Mouse (Mus musculus) megakaryocyte-erythroid progenitor cell, adult 5-6 weeks (primary cell): ENCODE data around the gene Cfap58. TPM values are rescaled to one million over a fixed set of nuclear protein-coding genes. Genes with fewer than 3 reads are reported as not detected.

Experiments
- ATAC-seq: replicated peaks from 2 replicates; pipeline ENCODE4 v1.8.0; 2016; ENCODE audit warnings: mild to moderate bottlenecking, inconsistent platforms; ENCODE audit not compliant: severe bottlenecking, poor library complexity, low FRiP score, low TSS enrichment
- total RNA-seq, 2 experiments: library from RNA; stranded (forward) in 1 of 2; stranded (reverse) in 1 of 2; fragments of 200-1000, 215-1000 nt in 1 of 2; fragments of >200 nt in 1 of 2; fragmentation: Nextera tagmentation in 1 of 2; gene quantifications; 2 replicates each; pipeline ENCODE4 v1.2.3; 2014 to 2017

Cfap58 gene
- total RNA-seq, 2 experiments from 2014 or later: not detected

DNA sequence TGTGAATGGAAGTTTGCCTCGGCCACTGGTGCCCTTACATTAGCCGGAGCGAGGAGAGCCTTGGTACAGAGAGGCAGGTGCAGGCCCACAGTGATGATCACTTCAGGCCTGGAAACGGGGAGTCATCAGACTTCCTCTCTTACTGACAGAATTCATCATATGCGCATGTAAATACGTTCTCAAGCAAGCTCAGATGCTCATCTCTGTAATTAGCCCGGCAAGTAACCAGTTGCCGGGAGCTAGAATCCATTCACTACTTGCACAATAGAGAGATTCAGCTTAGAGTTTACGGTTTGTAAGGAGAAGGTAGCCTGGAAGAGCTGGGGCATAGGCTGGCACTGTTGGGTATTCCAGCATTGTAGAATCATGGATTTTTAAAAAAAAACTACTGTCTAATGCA lies 15.7 kb downstream of the Cfap58 start:
- ATAC-seq: no peak

DNA sequence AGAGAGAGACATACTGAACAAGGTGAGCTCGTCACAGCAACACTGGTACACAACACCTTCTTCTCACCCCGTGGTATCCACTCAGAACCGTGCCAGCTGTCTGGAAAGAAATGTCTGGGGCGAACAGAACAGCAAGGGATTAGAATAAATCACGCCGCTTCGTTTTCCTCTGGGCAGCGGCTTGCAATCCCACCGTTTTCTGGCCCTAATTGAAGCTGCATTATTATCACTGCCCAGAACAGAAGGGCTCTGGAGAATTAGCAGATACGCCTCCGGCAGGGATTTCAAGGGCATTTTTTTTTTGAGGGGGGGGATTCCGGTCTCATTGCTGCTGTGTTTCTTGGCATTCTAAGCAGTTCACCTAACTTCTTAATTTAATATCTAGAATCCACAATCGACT lies 20.7 kb downstream of the Cfap58 start:
- ATAC-seq: no peak

DNA sequence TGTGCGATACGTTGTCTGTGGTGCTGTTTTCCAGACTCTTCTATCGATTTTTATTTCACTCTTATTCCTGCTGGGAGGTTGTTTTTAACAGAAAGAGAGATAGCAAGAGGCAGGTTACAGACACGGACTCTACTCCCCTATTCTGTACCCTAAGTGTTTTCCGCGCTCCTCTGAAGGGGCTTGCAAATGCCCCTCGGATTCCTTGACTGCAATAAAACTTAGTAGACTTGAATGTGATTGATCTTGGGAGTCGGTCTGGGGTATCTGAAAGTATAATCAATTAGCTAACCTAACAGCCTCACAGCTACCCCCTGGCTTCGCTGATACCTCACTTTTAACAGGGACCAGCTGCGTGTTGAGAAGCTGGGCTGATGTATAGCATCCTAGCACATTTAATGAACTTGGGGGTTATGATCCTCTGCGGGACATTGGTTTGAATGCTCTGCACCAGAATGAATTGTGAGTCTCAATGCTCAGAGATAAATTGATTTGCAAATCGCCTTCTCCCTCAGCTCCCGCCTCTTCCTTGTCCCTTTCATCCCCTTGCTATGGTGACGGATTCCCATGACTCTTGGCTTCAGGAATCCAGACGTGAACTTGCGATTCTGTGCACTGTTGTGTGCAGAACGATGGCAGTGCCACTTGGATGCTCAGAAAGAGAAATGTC lies 31.7 kb downstream of the Cfap58 start:
- no peak for ATAC-seq

DNA sequence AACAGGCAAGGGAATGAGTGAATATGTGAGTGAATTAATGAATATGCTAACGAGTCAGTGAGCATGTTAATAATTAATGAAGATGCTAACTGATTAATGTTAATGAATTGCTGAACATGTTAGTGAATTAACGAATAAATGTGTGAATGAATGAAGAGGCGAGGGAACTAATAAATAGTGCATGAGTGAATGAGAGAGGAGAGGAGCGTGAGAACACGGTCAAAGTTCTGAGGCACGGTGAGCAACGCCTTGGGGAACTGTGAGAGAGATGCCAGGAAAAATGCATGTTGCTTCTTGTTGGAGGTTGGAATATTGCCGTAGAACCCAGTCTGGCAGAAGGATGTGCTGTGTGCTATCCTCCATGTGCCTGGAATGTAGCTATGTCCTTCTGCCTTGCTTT lies 33.6 kb downstream of the Cfap58 start:
- ATAC-seq: no peak

DNA sequence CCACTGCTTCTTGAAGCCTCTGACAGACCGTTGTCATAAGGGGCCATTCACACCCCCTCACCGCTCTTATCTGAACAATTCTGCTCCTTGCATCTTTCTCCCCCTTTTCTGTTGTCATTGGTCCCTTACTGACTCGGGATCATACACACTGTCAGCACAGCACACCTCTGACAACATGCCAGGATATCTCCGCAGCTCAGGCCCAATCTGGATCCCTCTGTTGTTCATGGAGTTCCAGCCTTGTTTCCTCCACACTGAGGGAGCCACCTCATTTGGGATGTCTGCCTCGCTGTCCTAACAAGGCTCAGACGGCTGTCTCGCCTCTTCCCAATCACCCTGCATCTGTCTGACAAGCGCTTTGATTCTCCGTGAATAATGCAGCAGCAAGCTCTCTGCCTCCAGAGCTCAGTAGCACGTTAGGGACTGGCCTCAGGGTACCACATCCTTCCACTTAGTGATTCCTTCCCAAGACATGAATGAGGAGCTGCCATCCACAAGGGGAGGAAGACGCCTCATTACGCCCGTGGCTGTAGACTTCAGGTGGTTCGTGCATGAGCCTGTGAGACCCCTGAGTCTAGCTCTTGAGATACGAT lies 40.7 kb downstream of the Cfap58 start:
- no peak for ATAC-seq

DNA sequence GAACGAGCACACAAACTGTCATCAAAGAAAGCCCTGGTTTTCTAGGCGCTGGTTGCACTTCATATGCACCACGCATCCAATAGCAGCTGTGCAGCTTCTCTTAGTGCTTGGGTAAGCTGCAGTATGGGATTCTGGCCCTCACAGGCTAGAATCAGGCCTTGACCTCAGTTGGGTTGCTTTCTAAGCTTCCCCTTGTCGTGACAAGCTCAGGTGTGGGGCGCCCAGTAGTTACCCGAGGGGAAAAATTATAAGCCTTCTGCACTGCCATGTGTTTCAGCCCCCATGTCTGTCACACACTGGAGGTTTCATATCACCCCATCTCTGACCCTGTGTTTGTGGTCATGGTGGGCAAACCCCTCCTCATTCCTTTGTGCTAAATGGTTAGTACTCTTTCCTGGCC lies 42.0 kb downstream of the Cfap58 start:
- ATAC-seq: no peak

DNA sequence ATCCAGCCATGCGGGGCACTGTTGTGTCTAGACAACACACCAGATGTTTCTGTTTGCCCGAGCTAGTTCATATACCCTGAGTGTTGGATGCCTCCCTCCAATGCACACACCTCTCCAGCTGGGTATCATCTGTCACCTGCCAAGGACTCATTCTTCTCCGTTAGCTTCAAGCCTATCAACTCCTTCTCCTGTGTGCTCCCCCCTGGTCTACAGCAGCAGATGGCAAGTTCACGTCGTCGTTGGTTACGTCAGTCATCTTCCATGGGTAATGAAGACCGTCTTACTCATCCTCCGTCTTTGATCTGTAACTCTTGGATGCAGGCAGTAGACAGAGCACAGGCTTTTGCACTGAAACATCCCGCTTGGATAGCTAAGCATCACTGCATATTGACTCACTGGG lies 42.8 kb downstream of the Cfap58 start:
- ATAC-seq: no peak

DNA sequence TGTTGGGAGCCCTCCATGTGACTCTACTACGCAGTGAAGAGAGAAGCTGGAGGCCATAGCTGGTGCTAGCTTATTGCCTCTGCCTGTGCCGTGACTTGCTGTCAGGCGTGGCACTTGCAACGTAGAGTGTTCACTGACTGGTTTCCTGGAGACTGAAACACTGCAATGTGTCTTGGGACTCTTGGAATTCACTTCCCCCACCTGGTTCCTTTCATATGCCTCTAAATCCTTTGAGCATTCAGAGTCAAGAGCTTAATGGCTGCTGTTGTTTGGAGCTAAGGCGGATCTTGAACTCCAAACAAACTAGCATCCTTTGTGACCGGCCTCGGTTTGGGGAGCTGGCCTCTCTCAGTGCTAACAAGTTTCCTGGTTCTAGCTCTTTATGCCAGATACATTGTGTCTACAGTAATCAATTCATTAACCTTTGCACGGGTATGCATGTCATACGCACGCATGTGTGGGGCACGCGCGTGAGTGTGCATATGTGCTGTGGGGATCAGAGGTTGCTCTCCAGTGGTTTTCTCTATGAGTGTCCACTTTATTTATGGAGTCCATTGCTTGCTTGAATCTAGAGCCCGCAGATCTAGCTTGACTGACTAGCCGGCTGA lies 48.2 kb downstream of the Cfap58 start:
- no peak for ATAC-seq

DNA sequence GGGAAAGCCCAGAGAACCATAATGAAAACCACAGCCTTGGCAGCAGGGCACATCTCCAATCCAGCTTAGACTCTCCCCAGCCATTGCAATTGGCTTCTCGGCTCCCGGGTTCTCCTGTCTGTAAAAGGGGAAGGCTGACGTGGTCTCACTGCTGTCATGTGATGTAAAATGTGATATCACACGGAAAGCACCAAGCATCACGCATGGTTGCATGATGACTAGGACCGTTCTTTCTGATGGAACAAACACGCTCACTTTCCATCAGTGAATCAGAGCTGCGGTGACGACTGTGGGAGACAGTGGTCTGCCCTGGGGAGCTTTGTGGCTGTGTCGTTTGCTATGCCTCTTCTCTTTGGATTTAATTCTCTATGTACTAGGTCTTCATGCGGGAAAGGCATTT lies 50.5 kb downstream of the Cfap58 start:
- no peak for ATAC-seq

DNA sequence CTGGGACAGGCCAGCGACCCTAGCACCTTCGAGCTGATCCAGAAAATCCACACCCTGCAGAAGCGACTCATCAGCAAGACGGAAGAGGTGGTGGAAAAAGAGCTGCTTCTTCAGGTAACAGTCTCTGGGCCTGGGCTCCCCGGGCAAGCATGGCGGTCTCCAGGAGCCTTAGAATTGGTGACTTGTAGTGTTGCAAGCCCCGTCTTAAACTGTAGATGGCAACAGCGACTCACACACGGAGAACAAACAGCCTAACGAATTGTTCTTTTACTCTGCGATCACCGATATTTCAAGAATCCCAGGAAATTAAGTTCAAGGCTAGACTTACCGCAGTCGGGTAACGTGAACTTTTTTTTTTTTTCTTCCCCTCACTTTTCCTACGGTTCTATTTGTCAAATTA lies 51.0 kb downstream of the Cfap58 start:
- no peak for ATAC-seq

DNA sequence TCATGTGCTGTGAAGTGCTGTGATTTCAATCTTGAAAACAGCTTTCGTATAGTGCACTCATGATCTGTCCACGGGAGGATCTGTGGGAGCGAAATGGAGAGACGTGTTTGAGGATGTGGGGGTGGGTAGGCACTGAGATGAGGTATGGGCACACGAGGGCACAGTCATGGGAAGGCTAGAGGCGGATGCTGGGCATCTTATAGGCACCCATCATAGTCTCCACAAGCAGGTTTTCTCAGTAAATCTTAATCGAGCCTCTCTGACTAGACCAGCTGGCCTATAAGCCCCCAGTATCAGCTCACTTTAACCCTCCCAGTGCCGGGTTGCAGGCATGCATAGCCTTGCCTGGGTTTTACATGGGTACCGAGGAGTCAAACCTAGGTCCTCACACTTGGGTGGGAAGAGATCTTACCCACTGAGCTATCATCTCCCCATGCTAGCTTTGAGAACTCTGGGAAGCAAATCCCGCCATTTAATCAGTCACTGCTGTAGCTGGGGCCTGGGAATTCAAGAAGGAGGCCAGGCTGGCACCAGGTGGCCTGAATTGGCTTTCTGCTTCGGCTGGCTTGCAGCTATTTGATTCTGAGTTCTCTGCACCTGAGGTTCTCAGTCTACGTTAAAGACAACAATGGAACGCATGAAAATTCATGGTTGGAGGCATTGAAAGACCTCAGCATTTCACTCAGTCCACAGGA lies 51.6 kb downstream of the Cfap58 start:
- ATAC-seq: no peak

DNA sequence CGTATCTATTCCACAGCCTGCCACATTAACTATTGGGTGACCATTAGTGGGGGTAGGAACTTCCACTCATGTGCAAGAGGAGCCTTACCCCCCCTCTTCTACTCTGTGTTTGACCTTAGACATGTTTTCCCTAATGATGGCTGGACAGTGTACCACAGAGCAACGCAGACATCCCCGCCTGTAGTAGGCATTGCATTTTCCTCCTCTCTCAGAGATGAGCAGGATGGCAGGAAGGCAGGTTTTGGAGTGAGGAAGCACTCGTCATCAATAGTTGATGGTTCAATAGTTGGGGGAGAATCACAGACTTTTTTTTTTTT lies 52.1 kb downstream of the Cfap58 start:
- ATAC-seq: no peak

DNA sequence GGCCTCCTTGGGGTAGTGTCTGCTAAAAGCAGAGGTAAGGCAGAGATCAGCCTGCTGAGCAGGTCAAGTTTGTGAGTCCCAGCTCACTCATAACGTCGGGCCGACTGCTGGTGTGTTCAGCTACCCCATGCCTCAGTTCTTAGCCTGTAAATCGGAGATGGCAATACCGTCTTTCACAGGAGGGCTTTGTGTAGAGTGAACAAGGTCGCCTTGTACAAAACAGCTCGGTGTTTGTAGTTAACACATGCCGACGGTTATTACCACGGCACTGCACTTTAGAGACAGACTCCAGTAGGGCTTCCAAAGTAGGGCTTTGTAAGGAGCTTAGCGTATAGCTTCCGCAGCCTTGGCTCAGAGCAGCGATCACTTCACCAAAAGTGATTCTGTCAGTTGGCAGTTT lies 63.8 kb downstream of the Cfap58 start:
- no peak for ATAC-seq

DNA sequence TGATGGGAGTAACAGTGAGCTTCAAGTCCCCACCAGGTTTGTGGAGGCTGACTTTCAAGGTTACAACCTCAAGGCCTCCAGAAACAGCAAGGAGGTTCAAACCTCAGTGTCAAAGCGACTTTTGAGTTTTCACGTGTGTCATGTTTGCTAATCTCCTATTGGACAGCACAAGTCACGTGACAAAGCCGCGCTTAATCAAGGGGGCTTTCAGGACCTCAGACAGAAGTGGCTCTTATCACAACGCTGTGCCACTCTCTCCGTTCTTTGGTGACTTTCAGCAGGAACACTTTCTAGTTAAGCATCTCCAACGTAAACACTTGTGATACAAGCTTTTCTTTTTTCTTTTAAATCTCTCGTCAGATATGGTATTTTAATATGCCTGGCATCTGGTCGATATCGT lies 64.3 kb downstream of the Cfap58 start:
- no peak for ATAC-seq

DNA sequence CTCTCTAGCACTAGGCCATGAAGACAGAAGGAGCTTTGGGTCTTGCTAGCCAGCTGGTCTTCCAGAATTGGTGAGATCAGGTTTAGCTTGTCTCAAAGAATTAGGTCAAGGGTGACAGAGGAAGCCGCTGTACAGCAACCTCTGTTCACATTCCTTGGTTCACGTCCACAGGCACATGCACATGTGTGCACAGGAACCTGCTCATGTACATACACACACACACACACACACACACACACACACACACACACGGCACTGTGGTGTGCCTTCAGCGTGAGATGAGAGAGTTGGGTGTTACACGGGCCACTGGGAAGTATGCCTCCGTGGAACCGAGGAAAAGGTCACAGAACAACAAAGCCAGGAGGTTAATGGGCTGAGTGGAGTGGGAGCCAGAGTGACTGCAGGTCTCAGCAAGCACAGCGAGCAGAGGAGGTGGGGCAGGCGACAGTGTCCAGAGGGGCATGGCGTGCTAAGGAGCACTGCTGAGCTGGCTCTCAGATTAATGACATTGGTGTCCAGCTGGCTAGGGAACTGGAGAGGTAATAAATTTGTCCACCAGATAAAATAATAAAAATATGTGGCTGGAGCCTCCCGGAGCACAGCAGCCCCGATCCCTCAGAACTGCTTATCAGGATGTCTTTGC lies 71.4 kb downstream of the Cfap58 start:
- ATAC-seq: no peak

DNA sequence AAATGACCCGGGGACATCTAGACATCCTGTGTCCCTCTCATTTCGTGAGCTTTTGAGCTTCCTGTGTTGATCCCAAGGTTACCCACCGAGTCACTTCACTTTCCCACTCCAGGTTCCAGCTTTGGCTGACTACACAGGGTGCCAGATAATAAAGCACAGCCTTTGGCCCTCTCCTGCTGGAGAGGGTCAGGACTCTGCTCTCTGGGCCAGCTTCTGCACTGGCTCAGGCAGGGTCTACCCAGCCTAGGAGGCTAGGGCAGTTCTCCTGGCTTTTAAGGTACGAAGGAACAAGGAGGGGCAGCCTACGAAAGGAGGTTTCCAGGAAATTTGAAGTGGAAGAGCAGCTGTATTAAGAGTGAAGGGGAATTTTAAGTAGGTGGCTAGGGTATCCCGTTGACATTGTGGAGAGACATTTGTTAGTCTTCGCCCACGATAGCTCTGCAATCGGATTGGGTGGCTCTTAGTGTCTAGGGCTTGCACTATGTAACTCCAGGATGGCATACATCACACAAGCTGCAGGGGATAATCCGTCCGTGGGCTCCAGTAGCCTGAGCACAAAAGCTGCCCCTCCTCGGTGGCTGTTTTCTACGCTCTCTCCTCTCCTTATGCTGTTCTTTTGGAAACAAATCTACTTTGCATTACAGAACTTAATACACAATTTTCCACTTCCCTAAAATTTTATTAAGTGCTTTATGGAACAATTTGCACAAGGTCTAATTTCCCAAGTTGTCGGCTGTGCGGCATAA lies 72.3 kb downstream of the Cfap58 start:
- no peak for ATAC-seq

DNA sequence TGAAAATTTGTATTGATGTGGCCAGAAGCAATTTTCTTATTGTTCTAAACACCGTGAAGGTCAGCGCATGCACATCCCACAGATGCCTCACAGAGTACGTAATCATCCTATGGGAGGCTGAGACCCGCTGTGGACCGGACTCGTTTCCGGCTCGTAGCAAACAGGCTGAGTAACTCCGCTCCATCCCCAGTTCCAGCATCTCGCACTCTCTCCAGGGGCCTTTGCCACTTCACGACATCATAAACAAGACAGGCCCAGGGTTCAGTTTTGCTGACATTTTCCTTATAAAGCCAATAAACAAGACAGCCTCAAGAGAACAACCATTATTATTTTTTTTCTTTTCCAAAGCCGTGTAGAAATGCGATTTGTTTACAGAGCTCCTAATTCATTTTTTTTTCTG lies 82.6 kb downstream of the Cfap58 start:
- ATAC-seq: no peak

DNA sequence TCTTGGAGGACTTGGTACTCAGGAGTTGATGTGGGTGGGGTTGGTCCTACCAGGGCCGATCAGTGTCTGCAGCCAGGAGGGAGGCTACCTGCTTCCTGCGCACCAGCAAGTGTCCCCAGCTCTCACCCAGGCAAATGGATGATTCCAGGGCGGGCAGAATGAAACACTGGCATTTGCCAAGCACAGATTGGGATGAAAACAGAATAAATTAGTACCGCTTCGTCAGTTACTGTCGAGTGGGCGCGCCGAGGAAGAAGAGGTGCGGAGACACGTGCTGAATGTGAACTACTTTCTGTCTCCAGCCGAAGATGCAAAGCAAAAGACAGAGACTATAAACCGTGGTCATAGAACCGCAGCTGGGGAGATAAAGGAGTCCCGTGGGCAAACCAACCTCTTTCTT lies 84.0 kb downstream of the Cfap58 start:
- no peak for ATAC-seq

DNA sequence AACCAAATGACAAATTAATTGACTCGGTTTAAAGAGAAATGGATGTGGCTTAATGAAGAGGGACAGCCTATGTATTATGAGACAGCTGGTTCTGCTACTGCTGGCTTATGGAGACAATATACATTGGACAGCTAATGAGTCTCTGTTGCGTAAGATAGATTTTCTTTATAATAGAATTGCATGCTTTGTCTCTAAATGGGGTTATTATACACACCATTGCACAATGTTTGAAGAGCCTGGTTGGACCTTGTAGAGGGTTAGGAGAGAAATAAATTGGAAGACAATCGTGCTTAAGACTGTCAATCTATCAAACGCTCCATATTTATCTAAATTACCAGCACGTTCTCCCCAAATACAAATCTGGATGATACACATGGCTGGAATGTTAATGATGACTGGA lies 85.3 kb downstream of the Cfap58 start:
- ATAC-seq: no peak

DNA sequence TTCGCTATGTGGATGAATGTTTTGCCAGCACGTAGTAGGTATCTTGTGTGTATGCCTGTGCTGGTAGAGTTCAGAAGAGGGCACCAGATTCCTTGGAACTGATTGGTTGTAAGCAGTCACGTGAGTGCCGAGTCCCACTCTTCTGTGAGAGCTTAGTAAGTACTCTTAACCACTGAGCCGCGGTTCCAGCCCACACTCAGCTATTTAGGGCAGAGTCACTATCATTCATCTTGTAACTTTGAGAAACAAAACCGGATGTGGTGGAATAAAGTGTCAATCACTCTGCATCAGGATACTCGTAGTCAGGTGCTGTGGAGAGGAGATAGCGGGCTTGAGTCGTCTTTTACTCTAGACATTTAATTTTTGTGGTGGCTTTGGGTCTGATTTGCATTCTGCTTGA lies 86.3 kb downstream of the Cfap58 start:
- ATAC-seq: no peak
